Mouse (Mus musculus): ENCODE measurements around the gene Il17a. TPM values are rescaled to one million over a fixed set of nuclear protein-coding genes. Genes with fewer than 3 reads are reported as not detected.

Il17a gene
- polyA plus RNA-seq, 1 experiment from 2014 or later: not detected

DNA sequence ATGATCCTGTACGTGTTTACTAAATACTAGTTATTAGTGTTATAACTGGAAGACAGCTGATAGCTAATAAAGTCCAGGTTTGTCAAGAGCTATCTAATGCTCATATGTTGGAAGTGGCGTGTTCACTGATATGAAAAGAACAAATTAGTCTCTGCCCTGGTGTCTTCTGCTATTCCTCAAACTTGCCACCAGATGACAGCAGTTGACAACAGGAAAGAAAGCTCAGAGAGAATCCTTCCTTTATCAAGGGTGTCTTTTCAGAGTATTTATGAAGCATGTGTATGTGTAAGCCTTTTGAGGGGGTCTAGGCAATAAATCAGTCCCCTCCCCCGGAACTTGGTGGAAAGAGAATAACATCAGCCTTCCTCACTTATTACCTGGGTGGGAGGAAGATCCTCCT, 30.7 kb upstream of the Il17a start:
- 65% methylated on average over 3 of the region's 3 CpGs for WGBS

GRCm38 (mm10) chr1:20736572-20736971, 5.9 kb downstream of the Il17a start:
- no peak overlapping the region for H3K4me2 ChIP-seq (replicated peaks; ENCODE audit: low read depth, low read length)

More for the DNA sequence above, 30.7 kb upstream of the Il17a start:
- no peak overlapping the region for H3K4me2 ChIP-seq (replicated peaks; ENCODE audit: low read depth, low read length)
- no peak overlapping the region for H3K9ac ChIP-seq (replicated peaks; ENCODE audit: low read depth, low read length)
- H3K27me3 ChIP-seq (ENCODE audit: control insufficient read depth, insufficient read depth, low read length): no peaks in the 10 kb centered on the region
- no peak overlapping the region for H3K27ac ChIP-seq (ENCODE audit: low read length)
- ATAC-seq (ENCODE audit: insufficient number of reproducible peaks, insufficient read depth, low FRiP score, low read depth): no peak
- no peaks in the 10 kb centered on the region for H3K4me1 ChIP-seq (ENCODE audit: control insufficient read depth, insufficient read depth, low read length)
- H3K36me3 ChIP-seq (ENCODE audit: control insufficient read depth, insufficient read depth, low read length): no peaks in the 10 kb centered on the region
- H3K9me3 ChIP-seq (ENCODE audit: control insufficient read depth, low read depth, low read length): no peaks in the 10 kb centered on the region
- H3K4me3 ChIP-seq (ENCODE audit: low read depth, low read length): no peak overlapping the region

DNA sequence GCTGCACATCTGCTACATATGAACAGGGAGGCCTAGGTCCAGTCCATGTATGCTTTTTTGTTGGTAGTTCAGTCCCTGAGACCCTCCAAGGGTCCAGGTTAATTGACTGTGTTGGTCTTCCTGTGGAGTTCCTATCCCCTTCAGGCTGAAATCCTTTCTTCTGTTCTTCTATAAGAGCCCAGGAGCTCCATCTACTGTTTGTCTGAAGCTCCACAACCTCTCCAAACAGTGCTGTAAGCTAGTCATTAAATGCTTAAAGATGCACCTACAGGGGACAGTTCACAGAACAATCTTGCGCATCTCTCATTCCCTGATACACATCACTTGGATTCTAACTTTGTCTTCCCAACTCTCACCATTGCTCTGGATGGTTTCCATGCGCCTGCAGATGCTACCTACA, 7.8 kb downstream of the Il17a start:
- no peak overlapping the region for H3K9ac ChIP-seq (replicated peaks; ENCODE audit: low read depth, low read length)
- H3K4me3 ChIP-seq (ENCODE audit: low read depth, low read length): no peak overlapping the region
- WGBS: 89% methylated on average over 2 of the region's 2 CpGs
- H3K27me3 ChIP-seq (ENCODE audit: control insufficient read depth, insufficient read depth, low read length): no peaks in the 10 kb centered on the region
- H3K4me2 ChIP-seq (replicated peaks; ENCODE audit: low read depth, low read length): no peak overlapping the region
- no peaks in the 10 kb centered on the region for H3K4me1 ChIP-seq (ENCODE audit: control insufficient read depth, insufficient read depth, low read length)
- no peaks in the 10 kb centered on the region for H3K36me3 ChIP-seq (ENCODE audit: control insufficient read depth, insufficient read depth, low read length)
- H3K9me3 ChIP-seq (ENCODE audit: control insufficient read depth, low read depth, low read length): no peaks in the 10 kb centered on the region
- ATAC-seq (ENCODE audit: insufficient number of reproducible peaks, insufficient read depth, low FRiP score, low read depth): no peak
- H3K27ac ChIP-seq (ENCODE audit: low read length): no peak overlapping the region

More at GRCm38 (mm10) chr1:20736572-20736971, 5.9 kb downstream of the Il17a start:
- no peaks in the 10 kb centered on the region for H3K36me3 ChIP-seq (ENCODE audit: control insufficient read depth, insufficient read depth, low read length)
- WGBS: 85% methylated on average over 4 of the region's 4 CpGs
- H3K9me3 ChIP-seq (ENCODE audit: control insufficient read depth, low read depth, low read length): no peaks in the 10 kb centered on the region
- H3K27me3 ChIP-seq (ENCODE audit: control insufficient read depth, insufficient read depth, low read length): no peaks in the 10 kb centered on the region
- no peak overlapping the region for H3K4me3 ChIP-seq (ENCODE audit: low read depth, low read length)
- H3K9ac ChIP-seq (replicated peaks; ENCODE audit: low read depth, low read length): no peak overlapping the region
- H3K4me1 ChIP-seq (ENCODE audit: control insufficient read depth, insufficient read depth, low read length): no peaks in the 10 kb centered on the region
- no peak overlapping the region for H3K27ac ChIP-seq (ENCODE audit: low read length)
- ATAC-seq (ENCODE audit: insufficient number of reproducible peaks, insufficient read depth, low FRiP score, low read depth): no peak

DNA sequence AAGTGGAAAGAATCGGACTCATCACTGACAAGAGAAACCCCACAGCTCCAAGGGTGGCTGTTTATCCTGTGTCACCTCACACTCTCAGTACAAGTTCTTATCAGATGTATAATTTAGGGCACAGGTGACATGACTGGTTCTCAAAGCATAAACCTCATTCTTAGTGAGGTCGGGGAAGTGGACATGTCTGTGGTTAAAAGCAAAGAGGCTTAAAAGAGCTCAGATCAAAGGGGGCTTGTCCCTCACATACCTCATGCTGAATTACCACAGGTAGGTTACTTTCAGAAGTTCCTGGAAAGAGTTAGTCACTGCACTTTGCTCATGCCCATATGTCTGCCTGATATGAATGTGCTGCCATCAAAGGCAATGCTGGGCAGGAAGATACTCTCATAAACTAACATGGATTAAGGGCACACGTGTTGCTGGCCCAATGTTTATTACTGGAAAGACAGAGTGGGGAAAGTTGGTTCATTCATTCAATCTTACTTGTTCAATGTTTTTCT, 9.8 kb downstream of the Il17a start:
- Histone ChIP-seq H3K27ac (ENCODE audit: low read length) (no peak overlapping the region), H3K4me3 (ENCODE audit: low read depth, low read length) (no peak overlapping the region), H3K36me3 (ENCODE audit: control insufficient read depth, insufficient read depth, low read length) (no peaks in the 10 kb centered on the region), H3K9ac (replicated peaks; ENCODE audit: low read depth, low read length) (no peak overlapping the region), H3K4me2 (replicated peaks; ENCODE audit: low read depth, low read length) (no peak overlapping the region), H3K27me3 (ENCODE audit: control insufficient read depth, insufficient read depth, low read length) (no peaks in the 10 kb centered on the region), H3K9me3 (ENCODE audit: control insufficient read depth, low read depth, low read length) (no peaks in the 10 kb centered on the region), H3K4me1 (ENCODE audit: control insufficient read depth, insufficient read depth, low read length) (no peaks in the 10 kb centered on the region)
- WGBS: 55% methylated on average over 3 of the region's 3 CpGs
- no peak for ATAC-seq (ENCODE audit: insufficient number of reproducible peaks, insufficient read depth, low FRiP score, low read depth)

GRCm38 (mm10) chr1:20754439-20754838, 23.7 kb downstream of the Il17a start:
- Histone ChIP-seq H3K4me3 (ENCODE audit: low read depth, low read length) (no peak overlapping the region), H3K27ac (ENCODE audit: low read length) (no peak overlapping the region), H3K9ac (replicated peaks; ENCODE audit: low read depth, low read length) (no peak overlapping the region), H3K4me1 (ENCODE audit: control insufficient read depth, insufficient read depth, low read length) (no peaks in the 10 kb centered on the region), H3K27me3 (ENCODE audit: control insufficient read depth, insufficient read depth, low read length) (no peaks in the 10 kb centered on the region), H3K9me3 (ENCODE audit: control insufficient read depth, low read depth, low read length) (no peaks in the 10 kb centered on the region), H3K4me2 (replicated peaks; ENCODE audit: low read depth, low read length) (no peak overlapping the region), H3K36me3 (ENCODE audit: control insufficient read depth, insufficient read depth, low read length) (no peaks in the 10 kb centered on the region)
- no peak for ATAC-seq (ENCODE audit: insufficient number of reproducible peaks, insufficient read depth, low FRiP score, low read depth)
- 77% methylated on average over 10 of the region's 10 CpGs for WGBS

- no peak for ATAC-seq (ENCODE audit: insufficient number of reproducible peaks, insufficient read depth, low FRiP score, low read depth)
- Histone ChIP-seq H3K27me3 (ENCODE audit: control insufficient read depth, insufficient read depth, low read length) (no peaks in the 10 kb centered on the region), H3K9me3 (ENCODE audit: control insufficient read depth, low read depth, low read length) (no peaks in the 10 kb centered on the region), H3K4me1 (ENCODE audit: control insufficient read depth, insufficient read depth, low read length) (no peaks in the 10 kb centered on the region), H3K9ac (replicated peaks; ENCODE audit: low read depth, low read length) (no peak overlapping the region), H3K4me2 (replicated peaks; ENCODE audit: low read depth, low read length) (no peak overlapping the region), H3K4me3 (ENCODE audit: low read depth, low read length) (no peak overlapping the region), H3K27ac (ENCODE audit: low read length) (no peak overlapping the region), H3K36me3 (ENCODE audit: control insufficient read depth, insufficient read depth, low read length) (no peaks in the 10 kb centered on the region)
- WGBS: 84% methylated on average over 3 of the region's 3 CpGs
Measured at GRCm38 (mm10) chr1:20757586-20757985, 26.9 kb downstream of the Il17a start.

DNA sequence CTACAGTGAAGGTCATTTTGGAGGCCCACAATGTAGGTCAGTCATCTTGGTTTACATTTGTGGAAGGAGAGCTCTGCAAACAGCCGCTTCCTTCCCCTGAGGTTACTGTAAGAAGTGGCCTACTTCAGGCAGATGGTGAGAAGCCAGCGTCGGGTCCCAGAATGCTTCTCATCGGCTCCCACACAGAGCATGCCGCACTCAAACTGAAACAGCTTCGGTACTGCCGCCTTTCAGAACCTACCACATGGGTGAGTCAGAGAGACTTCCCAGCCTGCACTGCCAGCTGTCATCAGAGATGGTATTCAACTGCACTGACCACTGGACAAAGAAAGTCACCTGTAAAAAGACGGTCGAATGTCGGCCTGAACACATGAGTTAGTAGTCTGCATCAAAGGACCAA, 29.1 kb downstream of the Il17a start:
- no peaks in the 10 kb centered on the region for H3K27me3 ChIP-seq (ENCODE audit: control insufficient read depth, insufficient read depth, low read length)
- H3K4me3 ChIP-seq (ENCODE audit: low read depth, low read length): no peak overlapping the region
- no peaks in the 10 kb centered on the region for H3K4me1 ChIP-seq (ENCODE audit: control insufficient read depth, insufficient read depth, low read length)
- no peak for ATAC-seq (ENCODE audit: insufficient number of reproducible peaks, insufficient read depth, low FRiP score, low read depth)
- no peaks in the 10 kb centered on the region for H3K9me3 ChIP-seq (ENCODE audit: control insufficient read depth, low read depth, low read length)
- H3K36me3 ChIP-seq (ENCODE audit: control insufficient read depth, insufficient read depth, low read length): no peaks in the 10 kb centered on the region
- no peak overlapping the region for H3K9ac ChIP-seq (replicated peaks; ENCODE audit: low read depth, low read length)
- H3K27ac ChIP-seq (ENCODE audit: low read length): no peak overlapping the region
- 77% methylated on average over 10 of the region's 10 CpGs for WGBS
- H3K4me2 ChIP-seq (replicated peaks; ENCODE audit: low read depth, low read length): no peak overlapping the region

GRCm38 (mm10) chr1:20760331-20760730, 29.6 kb downstream of the Il17a start:
- Histone ChIP-seq H3K4me2 (replicated peaks; ENCODE audit: low read depth, low read length) (no peak overlapping the region), H3K9ac (replicated peaks; ENCODE audit: low read depth, low read length) (no peak overlapping the region), H3K4me3 (ENCODE audit: low read depth, low read length) (no peak overlapping the region), H3K36me3 (ENCODE audit: control insufficient read depth, insufficient read depth, low read length) (no peaks in the 10 kb centered on the region), H3K27me3 (ENCODE audit: control insufficient read depth, insufficient read depth, low read length) (no peaks in the 10 kb centered on the region), H3K4me1 (ENCODE audit: control insufficient read depth, insufficient read depth, low read length) (no peaks in the 10 kb centered on the region), H3K27ac (ENCODE audit: low read length) (no peak overlapping the region), H3K9me3 (ENCODE audit: control insufficient read depth, low read depth, low read length) (no peaks in the 10 kb centered on the region)
- WGBS: 79% methylated on average over 5 of the region's 5 CpGs
- no peak for ATAC-seq (ENCODE audit: insufficient number of reproducible peaks, insufficient read depth, low FRiP score, low read depth)

GRCm38 (mm10) chr1:20761411-20761810, 30.7 kb downstream of the Il17a start:
- no peak overlapping the region for H3K4me3 ChIP-seq (ENCODE audit: low read depth, low read length)
- H3K9me3 ChIP-seq (ENCODE audit: control insufficient read depth, low read depth, low read length): no peaks in the 10 kb centered on the region
- H3K9ac ChIP-seq (replicated peaks; ENCODE audit: low read depth, low read length): no peak overlapping the region
- no peak overlapping the region for H3K4me2 ChIP-seq (replicated peaks; ENCODE audit: low read depth, low read length)
- H3K27ac ChIP-seq (ENCODE audit: low read length): no peak overlapping the region
- H3K4me1 ChIP-seq (ENCODE audit: control insufficient read depth, insufficient read depth, low read length): no peaks in the 10 kb centered on the region
- no peaks in the 10 kb centered on the region for H3K36me3 ChIP-seq (ENCODE audit: control insufficient read depth, insufficient read depth, low read length)
- no peak for ATAC-seq (ENCODE audit: insufficient number of reproducible peaks, insufficient read depth, low FRiP score, low read depth)
- 65% methylated on average over 4 of the region's 4 CpGs for WGBS
- no peaks in the 10 kb centered on the region for H3K27me3 ChIP-seq (ENCODE audit: control insufficient read depth, insufficient read depth, low read length)

Data from stomach, embryonic 14.5 days (tissue).